Mouse (Mus musculus) cerebellum, adult 11-12 months (tissue): ENCODE results near the gene Sco1.
"Not testable (repeated sequence)": the region's sequence is repeated elsewhere in the genome, so short reads cannot be mapped to it uniquely, and the experiment has no call there.

Source experiments
- DNase-seq: peaks from one replicate; pipeline ENCODE4 v3.0.0; 2022

Sco1 gene

DNA sequence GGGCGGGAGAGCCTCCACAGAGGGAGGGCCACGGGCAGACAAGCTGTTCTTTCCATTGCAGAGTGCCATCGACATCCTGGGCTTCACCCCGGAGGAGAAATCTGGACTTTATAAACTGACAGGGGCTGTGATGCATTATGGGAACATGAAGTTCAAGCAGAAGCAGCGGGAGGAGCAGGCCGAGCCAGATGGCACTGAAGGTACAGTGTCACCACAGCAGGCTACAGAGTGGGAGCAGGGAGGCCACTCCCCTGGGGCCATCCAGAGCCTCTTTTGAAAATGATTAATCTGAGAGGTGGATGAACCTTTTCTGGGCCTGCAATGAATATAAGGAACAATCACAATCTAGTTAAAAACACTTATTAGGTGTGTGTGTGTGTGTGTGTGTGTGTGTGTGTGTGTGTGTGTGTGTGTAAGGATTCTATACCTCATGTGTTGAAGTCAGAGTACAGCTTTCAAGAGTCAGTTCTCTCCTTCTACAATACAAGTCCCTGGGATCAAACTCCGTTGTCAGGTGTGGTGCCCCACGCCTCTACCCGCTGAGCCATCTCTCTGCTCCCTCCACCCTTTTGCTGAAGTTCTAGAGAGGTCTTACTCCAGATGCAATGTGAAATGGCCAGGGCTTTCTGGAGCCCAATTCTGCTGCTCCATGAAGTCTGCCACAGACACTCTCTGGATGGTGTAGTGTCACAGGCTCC is 34.1 kb downstream of the Sco1 start:
- DNase-seq, result no peak

- DNase-seq, result no peak
These were observed 34.8 kb downstream of the Sco1 start for GRCm38 (mm10) chr11:67087225-67087624.

GRCm38 (mm10) chr11:67092354-67092753 is 39.9 kb downstream of the Sco1 start:
- DNase-seq, result not testable (repeated sequence)

GRCm38 (mm10) chr11:67093201-67093600 is 40.7 kb downstream of the Sco1 start:
- DNase-seq, result no peak

GRCm38 (mm10) chr11:67093652-67094051 is 41.2 kb downstream of the Sco1 start:
- no peak for DNase-seq

GRCm38 (mm10) chr11:67094470-67094869 is 42.0 kb downstream of the Sco1 start:
- DNase-seq, result no peak

- no peak for DNase-seq
These were observed 45.2 kb downstream of the Sco1 start for GRCm38 (mm10) chr11:67097709-67098108.

- DNase-seq, result no peak
These were observed 46.0 kb downstream of the Sco1 start for GRCm38 (mm10) chr11:67098427-67098826.

DNA sequence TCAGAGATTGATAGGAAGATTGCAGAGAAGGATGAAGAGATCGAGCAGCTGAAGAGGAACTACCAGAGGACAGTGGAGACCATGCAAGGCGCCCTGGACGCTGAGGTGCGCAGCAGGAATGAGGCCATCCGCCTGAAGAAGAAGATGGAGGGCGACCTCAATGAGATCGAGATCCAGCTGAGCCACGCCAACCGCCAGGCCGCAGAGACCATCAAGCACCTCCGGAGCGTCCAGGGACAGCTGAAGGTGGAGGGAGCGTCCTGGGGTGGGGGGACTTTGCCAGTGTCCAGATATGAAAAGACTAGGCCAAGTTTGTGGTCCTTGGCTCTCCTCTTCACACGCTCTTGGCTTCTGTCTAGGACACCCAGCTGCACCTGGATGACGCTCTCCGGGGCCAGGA is 46.8 kb downstream of the Sco1 start:
- DNase-seq, result no peak

- no peak for DNase-seq
These were observed 47.7 kb downstream of the Sco1 start for GRCm38 (mm10) chr11:67100169-67100568.

- no peak for DNase-seq
These were observed 49.2 kb downstream of the Sco1 start for GRCm38 (mm10) chr11:67101713-67102112.

DNA sequence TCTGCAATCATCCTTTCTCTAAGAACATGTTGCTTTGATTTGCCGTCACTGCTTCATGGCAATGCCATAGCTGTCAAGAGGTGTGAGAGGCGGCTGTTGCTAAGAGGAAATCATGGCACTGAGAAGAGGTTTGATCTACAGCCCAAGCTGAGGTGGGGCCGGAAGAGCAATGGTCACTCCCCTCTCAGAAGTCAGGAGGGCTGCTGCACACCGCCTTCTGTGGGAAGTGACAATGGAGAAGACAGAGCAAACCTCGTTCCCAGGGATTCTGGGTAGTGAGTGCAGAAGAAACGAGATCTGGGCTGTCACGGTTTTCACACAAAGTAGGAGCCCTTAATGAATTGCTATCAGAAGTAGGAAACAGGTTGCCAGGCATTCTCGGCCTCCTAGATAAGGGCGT is 50.8 kb downstream of the Sco1 start:
- no peak for DNase-seq

- no peak for DNase-seq
These were observed 51.8 kb downstream of the Sco1 start for GRCm38 (mm10) chr11:67104242-67104641.

DNA sequence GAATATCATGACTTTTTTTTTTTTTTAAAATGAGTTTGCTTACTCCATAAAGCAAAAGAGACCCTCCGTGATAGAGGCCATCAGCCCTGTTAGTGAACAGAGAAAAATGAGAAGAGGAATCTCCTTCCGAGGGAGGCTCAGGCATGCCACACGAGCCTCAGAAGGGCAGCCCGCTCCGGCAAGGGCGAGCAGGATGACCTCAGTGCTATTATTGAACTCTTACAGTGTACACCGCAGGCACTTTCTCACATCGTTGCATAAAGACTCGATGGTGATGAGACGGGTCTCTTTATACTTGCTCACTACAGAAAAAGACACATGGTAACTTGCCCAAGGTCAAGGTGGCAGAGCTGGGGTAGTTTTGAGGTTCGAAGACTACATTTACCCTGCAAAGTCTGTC is 52.2 kb downstream of the Sco1 start:
- DNase-seq, result no peak

DNA sequence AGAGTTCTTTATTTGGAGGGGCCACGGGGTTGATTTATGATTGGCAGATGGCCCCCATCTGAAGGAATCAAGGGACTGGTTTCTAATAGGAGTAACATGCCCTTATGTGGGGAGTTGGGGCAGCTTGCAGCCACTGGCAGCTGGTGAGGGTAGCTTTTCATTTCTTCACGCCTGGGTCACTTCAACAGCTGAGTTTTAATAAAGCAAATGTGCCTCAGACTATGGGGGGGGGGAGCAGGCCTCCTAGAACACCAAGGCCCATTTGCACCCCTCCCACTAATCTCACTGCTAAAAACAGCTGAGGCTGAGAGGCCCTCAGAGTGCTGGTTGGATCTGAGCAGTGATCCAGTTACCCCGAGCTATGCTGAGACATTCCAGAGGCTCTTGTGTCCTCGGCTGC is 53.2 kb downstream of the Sco1 start:
- no peak for DNase-seq

- DNase-seq, result no peak
These were observed 54.5 kb downstream of the Sco1 start for GRCm38 (mm10) chr11:67106973-67107372.

- peak; percentile 93 for DNase-seq
These were observed 57.9 kb downstream of the Sco1 start for GRCm38 (mm10) chr11:67110168-67110948.

GRCm38 (mm10) chr11:67112019-67112850 is 59.8 kb downstream of the Sco1 start:
- DNase-seq, result no peak

GRCm38 (mm10) chr11:67112851-67113202 is 60.4 kb downstream of the Sco1 start:
- peak; percentile 41 for DNase-seq

DNA sequence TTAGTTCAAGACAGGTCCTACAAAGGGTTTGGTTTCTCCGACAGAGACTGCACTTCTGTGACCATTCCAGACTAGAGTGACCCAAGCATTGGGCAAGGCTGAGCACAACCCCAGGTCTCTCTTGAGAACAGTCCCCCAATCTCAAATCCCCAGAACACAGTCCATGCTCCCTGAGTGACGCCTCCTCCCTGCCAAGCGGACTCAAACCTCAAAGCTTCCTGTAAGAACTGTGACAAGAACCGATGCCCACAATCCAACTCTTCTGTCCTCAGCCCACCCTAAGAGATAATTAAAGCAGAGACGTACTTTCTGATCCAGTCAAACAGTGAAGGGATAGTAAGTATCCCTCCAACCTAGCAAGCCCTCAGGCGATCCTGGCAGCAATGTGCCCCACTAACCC is 60.9 kb downstream of the Sco1 start:
- no peak for DNase-seq

DNA sequence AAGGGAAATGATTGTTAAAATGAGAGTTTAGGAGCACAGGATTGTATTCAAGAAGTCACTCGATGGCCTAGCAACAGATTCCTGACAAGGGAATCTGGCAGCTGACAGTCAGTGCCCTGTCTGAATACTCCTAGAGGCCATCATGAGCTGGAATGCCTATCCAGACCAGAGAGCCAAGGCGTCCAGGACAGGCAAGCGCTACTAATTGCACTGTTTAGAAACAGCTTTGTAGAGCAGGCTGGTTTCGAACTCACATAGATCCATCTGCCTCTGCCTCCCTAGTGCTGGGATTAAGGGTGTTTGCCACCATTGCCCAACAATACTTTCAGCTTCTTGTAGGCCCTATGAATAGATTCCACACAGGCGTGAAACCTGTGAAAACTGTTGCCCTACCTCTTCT is 61.8 kb downstream of the Sco1 start:
- DNase-seq, result no peak

- no peak for DNase-seq
These were observed 62.4 kb downstream of the Sco1 start for GRCm38 (mm10) chr11:67114901-67115300.
